Mouse (Mus musculus) erythroid progenitor cell, adult 5-6 weeks (primary cell): Measurements from ENCODE around the gene Rufy3. TPM values are rescaled to one million over a fixed set of nuclear protein-coding genes. Genes with fewer than 3 reads are reported as not detected.

Experiments used
- total RNA-seq, 2 experiments: library from RNA; stranded (forward) in 1 of 2; stranded (reverse) in 1 of 2; fragments of 150-400 nt in 1 of 2; fragments of 186-747, 209-891 nt in 1 of 2; gene quantifications; 2 replicates each; pipeline versions ENCODE4 v1.2.3 to v1.2.4; 2015 to 2017; ENCODE audit warnings: low replicate concordance in 2 of 2

Rufy3 gene
- total RNA-seq, 2 experiments from 2014 or later, result 0.42 to 9.3 TPM

Other genes with a start within 250 kb of the Rufy3 start
- gene Prol1, start 247.7 kb upstream of the Rufy3 start, total RNA-seq (2015; ENCODE audit: low replicate concordance), result not detected in 2 replicates
- not detected in 2 replicates for gene Prol1, start 247.7 kb upstream of the Rufy3 start, total RNA-seq (2017; ENCODE audit: low replicate concordance)
- not detected in 2 replicates for gene Amtn, start 188.9 kb upstream of the Rufy3 start, total RNA-seq (2015; ENCODE audit: low replicate concordance)
- gene Amtn, start 188.9 kb upstream of the Rufy3 start, total RNA-seq (2017; ENCODE audit: low replicate concordance), result not detected in 2 replicates
- not detected in 2 replicates for gene Ambn, start 109.0 kb upstream of the Rufy3 start, total RNA-seq (2015; ENCODE audit: low replicate concordance)
- not detected in 2 replicates for gene Ambn, start 109.0 kb upstream of the Rufy3 start, total RNA-seq (2017; ENCODE audit: low replicate concordance)
- not detected in 2 replicates for gene Enam, start 77.1 kb upstream of the Rufy3 start, total RNA-seq (2015; ENCODE audit: low replicate concordance)
- not detected in 2 replicates for gene Enam, start 77.1 kb upstream of the Rufy3 start, total RNA-seq (2017; ENCODE audit: low replicate concordance)
- 33.2 and 58.7 TPM in 2 replicates for gene Jchain, start 37.1 kb upstream of the Rufy3 start, total RNA-seq (2015; ENCODE audit: low replicate concordance)
- gene Jchain, start 37.1 kb upstream of the Rufy3 start, total RNA-seq (2017; ENCODE audit: low replicate concordance), result 23.1 and 23.7 TPM in 2 replicates
- gene Utp3, start 10.6 kb upstream of the Rufy3 start, total RNA-seq (2015; ENCODE audit: low replicate concordance), result 26.3 and 36.5 TPM in 2 replicates
- 27.2 and 28.7 TPM in 2 replicates for gene Utp3, start 10.6 kb upstream of the Rufy3 start, total RNA-seq (2017; ENCODE audit: low replicate concordance)
- 18.4 and 21.4 TPM in 2 replicates for gene Grsf1, start 111.1 kb downstream of the Rufy3 start, total RNA-seq (2015; ENCODE audit: low replicate concordance)
- 30.7 and 35.3 TPM in 2 replicates for gene Grsf1, start 111.1 kb downstream of the Rufy3 start, total RNA-seq (2017; ENCODE audit: low replicate concordance)
- 28.1 and 57.8 TPM in 2 replicates for gene Mob1b, start 155.8 kb downstream of the Rufy3 start, total RNA-seq (2015; ENCODE audit: low replicate concordance)
- gene Mob1b, start 155.8 kb downstream of the Rufy3 start, total RNA-seq (2017; ENCODE audit: low replicate concordance), result 19.1 and 28.9 TPM in 2 replicates
- gene Dck, start 200.0 kb downstream of the Rufy3 start, total RNA-seq (2015; ENCODE audit: low replicate concordance), result 222 and 280 TPM in 2 replicates
- 190 and 208 TPM in 2 replicates for gene Dck, start 200.0 kb downstream of the Rufy3 start, total RNA-seq (2017; ENCODE audit: low replicate concordance)